Mouse (Mus musculus) CH12.LX (cell line): Measurements from ENCODE around the gene Gm49342. TPM values are rescaled to one million over a fixed set of nuclear protein-coding genes. Genes with fewer than 3 reads are reported as not detected.

Experiments
- DNase-seq: peaks from one replicate; pipeline ENCODE4 v3.0.0-alpha.2; 2013; ENCODE audit errors: extremely low read depth
- H3K27ac ChIP-seq: 2 replicates; pipeline ENCODE4 v1.5.1; 2012; ENCODE audit warnings: low read depth, mild to moderate bottlenecking, control low read depth, moderate library complexity; ENCODE audit not compliant: insufficient read depth
- H3K27me3 ChIP-seq: replicated peaks from 2 replicates; pipeline ENCODE3; 2012; ENCODE audit warnings: inconsistent platforms
- H3K36me3 ChIP-seq, 2 experiments: replicated peaks in 1 of 2; 2 replicates each; pipeline versions ENCODE3 to v1.6.1; 2012; ENCODE audit warnings: inconsistent platforms in 1 of 2, low read length in 1 of 2, mild to moderate bottlenecking in 1 of 2, mixed read lengths in 1 of 2, moderate library complexity in 1 of 2; ENCODE audit not compliant: control insufficient read depth in 1 of 2, insufficient read depth in 1 of 2
- H3K4me1 ChIP-seq, 2 experiments: 2 replicates each; pipeline ENCODE4 v1.6.1; 2012; ENCODE audit warnings: inconsistent platforms in 1 of 2, moderate library complexity in 1 of 2; ENCODE audit not compliant: insufficient read depth in 2 of 2, control insufficient read depth in 1 of 2
- H3K4me2 ChIP-seq: 2 replicates; pipeline ENCODE4 v1.6.1; 2012; ENCODE audit warnings: low read depth, mild to moderate bottlenecking, control low read depth; ENCODE audit not compliant: poor library complexity, insufficient read depth, severe bottlenecking
- H3K4me3 ChIP-seq, 3 experiments: fragments of 150-350 bp in 1 of 3; sonication (generic) in 1 of 3; replicated peaks in 1 of 3; 2 replicates each; pipeline versions ENCODE3 to v1.5.1; 2011 to 2012; ENCODE audit warnings: low read depth in 2 of 3, low read length in 2 of 3, mild to moderate bottlenecking in 2 of 3, moderate library complexity in 2 of 3, control low read depth in 1 of 3, improper control_type of control experiment in 1 of 3, inconsistent platforms in 1 of 3, mixed read lengths in 1 of 3; ENCODE audit not compliant: poor library complexity in 1 of 3
- H3K79me2 ChIP-seq: replicated peaks from 2 replicates; pipeline ENCODE4 v1.6.1; 2012; ENCODE audit warnings: mild to moderate bottlenecking, moderate library complexity; ENCODE audit not compliant: control insufficient read depth, poor library complexity, insufficient read depth, severe bottlenecking; ENCODE audit errors: extremely low read depth
- H3K9ac ChIP-seq: 2 replicates; pipeline ENCODE4 v1.6.1; 2012; ENCODE audit warnings: low read depth, mild to moderate bottlenecking, control low read depth, moderate library complexity; ENCODE audit not compliant: insufficient read depth
- H3K9me3 ChIP-seq: replicated peaks from 2 replicates; pipeline ENCODE3; 2012; ENCODE audit warnings: low read length, inconsistent platforms, mixed read lengths
- BHLHE40 ChIP-seq: IDR thresholded peaks from 2 replicates; pipeline ENCODE4 v1.6.1; 2011; ENCODE audit warnings: mild to moderate bottlenecking, low read depth, low read length, improper control_type of control experiment
- CHD2 ChIP-seq: IDR thresholded peaks from 2 replicates; pipeline ENCODE4 v1.6.1; 2011; ENCODE audit warnings: low read length, improper control_type of control experiment
- CTCF ChIP-seq, 2 experiments: IDR thresholded peaks in 1 of 2; conservative IDR thresholded peaks in 1 of 2; 2 replicates each; pipeline ENCODE4 v1.5.1; 2011 to 2012; ENCODE audit warnings: low read depth in 2 of 2, low read length in 2 of 2, improper control_type of control experiment in 1 of 2, inconsistent platforms in 1 of 2, mild to moderate bottlenecking in 1 of 2, moderate library complexity in 1 of 2
- EP300 ChIP-seq: IDR thresholded peaks from 2 replicates; pipeline ENCODE4 v1.6.1; 2011; ENCODE audit warnings: low read length, improper control_type of control experiment
- HCFC1 ChIP-seq: IDR thresholded peaks from 2 replicates; pipeline ENCODE4 v1.6.1; 2012; ENCODE audit warnings: low read depth, mild to moderate bottlenecking, inconsistent platforms, low read length, improper control_type of control experiment
- IRF4 ChIP-seq: IDR thresholded peaks from 2 replicates; pipeline ENCODE4 v1.6.1; 2014; ENCODE audit warnings: low read depth, mild to moderate bottlenecking, inconsistent platforms, low read length, improper control_type of control experiment
- JUND ChIP-seq: conservative IDR thresholded peaks from 2 replicates; pipeline ENCODE4 v1.6.1; 2011; ENCODE audit warnings: low read depth, low read length, improper control_type of control experiment
- MAFK ChIP-seq: IDR thresholded peaks from 2 replicates; pipeline ENCODE4 v1.6.1; 2011; ENCODE audit warnings: low read length, improper control_type of control experiment; ENCODE audit not compliant: insufficient replicate concordance
- MAX ChIP-seq: IDR thresholded peaks from 2 replicates; pipeline ENCODE4 v1.6.1; 2011; ENCODE audit warnings: low read length, improper control_type of control experiment
- MAZ ChIP-seq: IDR thresholded peaks from 2 replicates; pipeline ENCODE4 v1.6.1; 2012; ENCODE audit warnings: low read depth, mild to moderate bottlenecking, inconsistent platforms, low read length, improper control_type of control experiment, moderate library complexity
- MEF2A ChIP-seq: IDR thresholded peaks from 2 replicates; pipeline ENCODE4 v1.6.1; 2014; ENCODE audit warnings: low read depth, mild to moderate bottlenecking, inconsistent platforms, low read length, improper control_type of control experiment, borderline replicate concordance
- MXI1 ChIP-seq: IDR thresholded peaks from 2 replicates; pipeline ENCODE4 v1.6.1; 2011; ENCODE audit warnings: mild to moderate bottlenecking, low read depth, low read length, improper control_type of control experiment
- MYC ChIP-seq: IDR thresholded peaks from 2 replicates; pipeline ENCODE4 v1.6.1; 2011; ENCODE audit warnings: low read depth, mild to moderate bottlenecking, improper control_type of control experiment, low read length
- NRF1 ChIP-seq: IDR thresholded peaks from 2 replicates; pipeline ENCODE4 v1.6.1; 2014; ENCODE audit warnings: low read depth, mild to moderate bottlenecking, inconsistent platforms, low read length, improper control_type of control experiment, moderate library complexity
- PAX5 ChIP-seq: IDR thresholded peaks from 2 replicates; pipeline ENCODE4 v1.6.1; 2012; ENCODE audit warnings: low read length, inconsistent platforms, mixed read lengths
- POLR2A ChIP-seq: IDR thresholded peaks from 2 replicates; pipeline ENCODE4 v1.6.1; 2011; ENCODE audit warnings: low read depth, mild to moderate bottlenecking, improper control_type of control experiment, low read length
- RAD21 ChIP-seq: IDR thresholded peaks from 2 replicates; pipeline ENCODE4 v1.6.1; 2011; ENCODE audit warnings: low read depth, mild to moderate bottlenecking, low read length, improper control_type of control experiment, moderate library complexity
- SMC3 ChIP-seq: IDR thresholded peaks from 2 replicates; pipeline ENCODE4 v1.6.1; 2011; ENCODE audit warnings: low read depth, low read length, improper control_type of control experiment
- UBTF ChIP-seq: IDR thresholded peaks from 2 replicates; pipeline ENCODE4 v1.6.1; 2012; ENCODE audit warnings: low read depth, mild to moderate bottlenecking, inconsistent platforms, low read length, improper control_type of control experiment, moderate library complexity
- USF1 ChIP-seq: IDR thresholded peaks from 2 replicates; pipeline ENCODE4 v1.6.1; 2014; ENCODE audit warnings: low read depth, mild to moderate bottlenecking, inconsistent platforms, low read length, improper control_type of control experiment
- ZMIZ1 ChIP-seq: IDR thresholded peaks from 2 replicates; pipeline ENCODE4 v1.6.1; 2012; ENCODE audit warnings: low read depth, mild to moderate bottlenecking, inconsistent platforms, low read length, improper control_type of control experiment
- dilution Hi-C: fragments of 300-500 bp; cut with MboI; formaldehyde crosslinking; loops from 2 replicates; pipeline ENCODE4 v1.14.3; 2020; ENCODE audit warnings: low sequenced_read_pairs; ENCODE audit not compliant: extremely low pct_unique_long_range_greater_than_20kb, extremely low pct_ligation_motif_present
- in situ Hi-C: fragments of 300-500 bp; cut with MboI; formaldehyde crosslinking; loops from 3 replicates; pipeline ENCODE4 v1.14.3; 2019; ENCODE audit warnings: low sequenced_read_pairs, low pct_ligation_motif_present, low pct_unique_long_range_greater_than_20kb, mixed read lengths
- polyA plus RNA-seq: library from polyadenylated mRNA; unstranded; fragments of >175 nt; gene quantifications from 2 replicates; pipeline ENCODE4 v1.2.1, GENCODE M21; 2012; ENCODE audit warnings: low read depth; ENCODE audit not compliant: insufficient read length
- total RNA-seq, 2 experiments: library from RNA; depleted of rRNA; stranded (reverse); fragments of 300-350 nt in 1 of 2; fragments of >200 nt in 1 of 2; gene quantifications; 2 replicates each; pipeline ENCODE4 v1.2.3; 2012 to 2014

Gm49342 gene
- total and polyA plus RNA-seq, 3 experiments = 50.6 to 120 TPM; not detected in 1

DNA sequence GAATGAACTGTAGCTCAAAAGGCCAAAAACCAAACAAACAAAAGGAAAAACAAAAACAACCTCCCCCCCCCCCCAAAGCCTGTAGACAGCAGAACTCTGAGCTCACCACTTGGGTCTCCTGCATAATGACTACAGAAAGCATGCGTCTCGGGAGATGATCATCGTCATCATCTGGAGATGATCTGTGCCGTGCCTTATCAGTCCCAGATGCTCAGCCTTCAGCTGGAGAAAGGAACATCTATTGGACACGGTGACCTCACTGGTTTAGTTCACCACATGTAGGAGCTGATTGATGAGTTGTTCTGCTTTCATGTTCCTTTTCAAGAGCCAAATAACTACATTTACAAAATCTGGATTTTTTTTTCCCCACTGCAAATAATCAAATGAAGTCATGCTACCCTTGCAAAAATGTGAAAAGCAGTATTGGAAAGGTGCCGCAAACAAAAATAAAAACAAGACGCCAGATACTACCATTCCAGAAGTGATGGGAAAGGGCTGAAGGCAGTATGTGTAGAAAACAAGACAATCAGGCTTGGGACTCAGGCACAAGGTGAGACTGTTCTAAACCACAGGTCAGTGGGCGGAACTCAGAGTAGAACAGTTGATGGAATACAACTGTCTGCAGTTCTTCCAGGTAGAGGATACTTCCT is 63.0 kb downstream of the Gm49342 start, which contains the start of gene Rnase10:
Rnase10 (plus strand) TSS at position 600 of the 650 bp plus-strand sequence.
- Histone ChIP-seq H3K27me3 (no peaks in the 10 kb centered on the region), H3K4me1 (no peaks in the 10 kb centered on the region), H3K36me3 (no peaks in the 10 kb centered on the region), H3K9ac (no peak within 1 kb of the TSS), H3K79me2 (no peaks in the 10 kb centered on the region), H3K9me3 (no peaks in the 10 kb centered on the region), H3K4me2 (no peak within 1 kb of the TSS), H3K27ac (no peak within 1 kb of the TSS)
- dilution Hi-C loops = no loop called here
- TF ChIP-seq RAD21 = no peak
- no peak for TF ChIP-seq ZMIZ1
- TF ChIP-seq SMC3 = no peak
- no peak for TF ChIP-seq MAFK
- no peak for TF ChIP-seq MEF2A
- TF ChIP-seq IRF4 = no peak
- TF ChIP-seq MAZ = no peak
- TF ChIP-seq CHD2 = no peak
- TF ChIP-seq PAX5 = no peak
- no peak for TF ChIP-seq UBTF
- no peak for TF ChIP-seq USF1
- TF ChIP-seq MAX = no peak
- TF ChIP-seq BHLHE40 = no peak
- no peak for TF ChIP-seq CTCF (conservative IDR thresholded peaks at IDR 0.05 in 1 of 2, IDR thresholded peaks at IDR 0.05 in 1 of 2; ENCODE audit: low read depth in 2 of 2, low read length in 2 of 2)
- TF ChIP-seq MYC = no peak
- TF ChIP-seq POLR2A = no peak
- TF ChIP-seq EP300 = no peak
- TF ChIP-seq, all 38 proteins: peak for 0
- DNase-seq = no peak
- in situ Hi-C loops = no loop called here
- H3K4me3 ChIP-seq = no peak within 1 kb of the TSS

DNA sequence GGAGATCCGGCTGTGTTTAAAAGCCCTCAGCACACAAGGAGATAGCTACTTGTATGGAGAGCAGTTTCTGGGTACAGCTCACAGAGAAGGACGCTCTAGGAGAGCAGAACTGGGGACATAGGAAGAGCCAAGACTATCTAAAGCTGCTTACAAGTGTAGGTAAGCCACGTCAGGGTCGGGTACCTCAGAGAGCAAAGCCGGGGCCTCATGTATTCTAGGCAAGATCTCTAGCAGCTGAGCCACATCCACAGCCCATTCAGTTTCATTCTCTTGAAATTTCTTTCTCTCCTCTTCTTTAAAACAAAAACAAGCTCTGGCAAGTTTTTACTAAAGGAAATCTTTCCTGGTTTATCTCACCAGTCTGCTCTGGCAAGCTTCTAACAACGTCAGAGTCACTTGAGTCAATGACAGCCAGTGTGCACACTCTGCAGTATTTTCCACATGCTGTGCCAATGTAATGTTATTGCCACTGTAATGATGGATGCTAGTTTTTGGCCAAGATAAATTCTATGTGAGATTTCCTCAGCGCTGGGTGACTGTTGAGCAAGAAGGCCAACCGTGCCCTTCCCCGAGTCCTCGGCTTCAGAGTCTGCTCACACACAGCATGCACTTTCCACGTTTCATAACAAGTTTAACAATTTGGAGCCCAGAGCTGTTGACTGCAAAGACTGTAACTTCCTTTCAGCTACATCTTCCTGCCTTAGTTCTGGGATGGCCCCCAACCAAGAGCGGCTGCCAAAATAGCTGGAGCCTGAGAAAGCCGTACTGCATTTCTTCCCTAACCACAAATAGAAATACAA is 63.8 kb downstream of the Gm49342 start:
- Histone ChIP-seq H3K79me2 (no peaks in the 10 kb centered on the region), H3K4me2 (no peak overlapping the region), H3K4me3 (no peak overlapping the region), H3K27me3 (no peaks in the 10 kb centered on the region), H3K9me3 (no peaks in the 10 kb centered on the region), H3K27ac (no peak overlapping the region), H3K4me1 (no peaks in the 10 kb centered on the region), H3K9ac (no peak overlapping the region), H3K36me3 (no peaks in the 10 kb centered on the region)
- in situ Hi-C loops = no loop called here
- no peak for TF ChIP-seq NRF1
- TF ChIP-seq POLR2A = no peak
- no peak for TF ChIP-seq JUND
- TF ChIP-seq USF1 = no peak
- TF ChIP-seq HCFC1 = no peak
- no peak for TF ChIP-seq RAD21
- TF ChIP-seq MXI1 = no peak
- no peak for TF ChIP-seq MAFK
- no peak for TF ChIP-seq MEF2A
- TF ChIP-seq UBTF = no peak
- DNase-seq = no peak
- dilution Hi-C loops = no loop called here
